Mouse (Mus musculus): ENCODE results near the gene Zswim5.

- TF ChIP-seq CTCF (IDR thresholded peaks at IDR 0.05; ENCODE audit: extremely low read depth, insufficient read length, insufficient replicate concordance, low read depth, low read length) (no peak), POLR2A (IDR thresholded peaks at IDR 0.05; ENCODE audit: low read depth, low read length) (no peak)
Observed at GRCm38 (mm10) chr4:116999513-117000154, 122.5 kb downstream of the Zswim5 start.
